Mouse (Mus musculus) heart, adult 2 months (tissue): Measurements from ENCODE around the gene Lcn8.

ENCODE experiments used
- CTCF ChIP-seq: fragments of 200-600 bp; IDR thresholded peaks from 2 replicates; pipeline ENCODE4 v1.8.1; 2022; ENCODE audit warnings: antibody characterized with exemption, mild to moderate bottlenecking, moderate library complexity
- EP300 ChIP-seq: fragments of 200-500 bp; IDR thresholded peaks from 2 replicates; pipeline ENCODE4 v1.6.1; 2011; ENCODE audit warnings: low read depth, low read length, control low read depth; ENCODE audit not compliant: insufficient read depth
- POLR2A ChIP-seq: fragments of 200-500 bp; IDR thresholded peaks from 2 replicates; pipeline ENCODE4 v1.6.1; 2011; ENCODE audit warnings: mild to moderate bottlenecking, low read depth, low read length, control low read depth; ENCODE audit not compliant: insufficient read depth

- TF ChIP-seq POLR2A (no peak), CTCF (no peak), EP300 (no peak)
Observed at GRCm38 (mm10) chr2:25703706-25704105, 50.8 kb downstream of the Lcn8 start.
